ENCODE assay signal across 18 mouse cellular contexts in genomic region chr16:79240191-79240590, GRCm38 (mm10).
A peak's percentile ranks its signal among the peaks of the same experiment; 100 is the strongest.
DNase-seq lines count a peak whose midpoint lies in the region; ATAC-seq and TF ChIP-seq lines count a peak whose summit lies in the region.
"Had no signal": no experiment of that assay in that cellular context is flagged by ENCODE, and none has a peak within 500 bp of the region (broad histone marks: within the 10 kb centered on the region; RNA-seq: fewer than 3 reads in every experiment).

No protein-coding gene starts in this region.

- no peak for TF ChIP-seq POLR2A in brain, embryonic 14.5 days (IDR thresholded peaks at IDR 0.05; ENCODE audit: borderline replicate concordance, extremely low read depth, insufficient read depth, insufficient read length, poor library complexity, severe bottlenecking)

- no peak for TF ChIP-seq CTCF in brain, embryonic 14.5 days (IDR thresholded peaks at IDR 0.05; ENCODE audit: borderline replicate concordance, extremely low read depth, insufficient read depth, insufficient read length)

- H3K4me1 ChIP-seq in neural tube, embryonic 13.5 days (replicated peaks), result no peaks in the 10 kb centered on the region
- H3K4me1 ChIP-seq in neural tube, embryonic 15.5 days, result no peaks in the 10 kb centered on the region
- H3K4me1 ChIP-seq in midbrain, embryonic 11.5 days (ENCODE audit: control insufficient read depth, insufficient read depth, low read length), result no peaks in the 10 kb centered on the region
- H3K4me1 ChIP-seq: embryonic facial prominence, embryonic 10.5 days; embryonic facial prominence, embryonic 12.5 days; forebrain, embryonic 15.5 days had no signal

- no peaks in the 10 kb centered on the region for H3K36me3 ChIP-seq in neural tube, embryonic 13.5 days
- no peaks in the 10 kb centered on the region for H3K36me3 ChIP-seq in neural tube, embryonic 15.5 days
- no peaks in the 10 kb centered on the region for H3K36me3 ChIP-seq in midbrain, embryonic 11.5 days (ENCODE audit: control insufficient read depth, insufficient read depth, low read length)
- H3K36me3 ChIP-seq: embryonic facial prominence, embryonic 10.5 days; embryonic facial prominence, embryonic 12.5 days; forebrain, embryonic 15.5 days had no signal

- ATAC-seq in neural tube, embryonic 13.5 days (ENCODE audit: low read depth), result 0 out of 2 replicates have a peak, but pooled peaks have one; percentile 53
- no peak for ATAC-seq in neural tube, embryonic 15.5 days (ENCODE audit: low FRiP score)
- no peak for ATAC-seq in midbrain, embryonic 11.5 days (ENCODE audit: low FRiP score)

- no peak overlapping the region for H3K4me3 ChIP-seq in neural tube, embryonic 13.5 days
- H3K4me3 ChIP-seq in neural tube, embryonic 15.5 days (replicated peaks), result no peak overlapping the region
- H3K4me3 ChIP-seq in midbrain, embryonic 11.5 days (ENCODE audit: low read depth, low read length), result no peak overlapping the region
- H3K4me3 ChIP-seq: embryonic facial prominence, embryonic 10.5 days; embryonic facial prominence, embryonic 12.5 days; forebrain, embryonic 15.5 days had no signal

- H3K27me3 ChIP-seq in neural tube, embryonic 13.5 days, result no peaks in the 10 kb centered on the region
- H3K27me3 ChIP-seq in neural tube, embryonic 15.5 days (replicated peaks), result no peaks in the 10 kb centered on the region
- H3K27me3 ChIP-seq in midbrain, embryonic 11.5 days (ENCODE audit: control insufficient read depth, insufficient read depth, low read length), result no peaks in the 10 kb centered on the region
- H3K27me3 ChIP-seq: embryonic facial prominence, embryonic 12.5 days; forebrain, embryonic 15.5 days had no signal

- H3K9ac ChIP-seq in neural tube, embryonic 13.5 days, result no peak overlapping the region
- no peak overlapping the region for H3K9ac ChIP-seq in neural tube, embryonic 15.5 days (replicated peaks)
- no peak overlapping the region for H3K9ac ChIP-seq in midbrain, embryonic 11.5 days (ENCODE audit: low read length)
- H3K9ac ChIP-seq: embryonic facial prominence, embryonic 12.5 days; forebrain, embryonic 15.5 days; forebrain, postnatal 0 days had no signal

- H3K27ac ChIP-seq in neural tube, embryonic 13.5 days (replicated peaks), result no peak overlapping the region
- no peak overlapping the region for H3K27ac ChIP-seq in neural tube, embryonic 15.5 days (replicated peaks)
- no peak overlapping the region for H3K27ac ChIP-seq in midbrain, embryonic 11.5 days (ENCODE audit: low read depth, low read length)
- H3K27ac ChIP-seq: embryonic facial prominence, embryonic 10.5 days; embryonic facial prominence, embryonic 12.5 days; forebrain, embryonic 15.5 days had no signal

- peak; percentile 10 for DNase-seq in brain, embryonic 14.5 days (ENCODE audit: low read depth)
- peak; percentile 6 for DNase-seq in retina, embryonic 14.5 days (ENCODE audit: low spot score)
- DNase-seq in layer of hippocampus, postnatal 14 days (ENCODE audit: low spot score in 2 of 2), result no peak
- DNase-seq in midbrain, embryonic 11.5 days (ENCODE audit: low spot score, missing footprints), result no peak
- DNase-seq: adrenal gland, adult 2 months; adrenal gland, postnatal 10 days; adrenal gland, postnatal 25 days; cerebellum, adult 11-12 months; cerebellum, adult 2 months; cerebellum, adult 9-10 months; cerebellum, postnatal 10 days; cerebellum, postnatal 25 days; forebrain, postnatal 0 days had no signal

- no peaks in the 10 kb centered on the region for H3K9me3 ChIP-seq in neural tube, embryonic 13.5 days
- H3K9me3 ChIP-seq in neural tube, embryonic 15.5 days (replicated peaks), result no peaks in the 10 kb centered on the region
- no peaks in the 10 kb centered on the region for H3K9me3 ChIP-seq in midbrain, embryonic 11.5 days (ENCODE audit: control insufficient read depth, low read length)
- H3K9me3 ChIP-seq: embryonic facial prominence, embryonic 10.5 days; embryonic facial prominence, embryonic 12.5 days; forebrain, embryonic 15.5 days had no signal

- 51% methylated on average over 2 of the region's 2 CpGs for WGBS in neural tube, embryonic 13.5 days
- 39% methylated on average over 2 of the region's 2 CpGs for WGBS in neural tube, embryonic 15.5 days
- WGBS in midbrain, embryonic 11.5 days, result 95% methylated on average over 2 of the region's 2 CpGs

- no peak overlapping the region for H3K4me2 ChIP-seq in neural tube, embryonic 13.5 days
- H3K4me2 ChIP-seq in neural tube, embryonic 15.5 days, result no peak overlapping the region
- no peak overlapping the region for H3K4me2 ChIP-seq in midbrain, embryonic 11.5 days
- H3K4me2 ChIP-seq: embryonic facial prominence, embryonic 12.5 days; forebrain, embryonic 15.5 days had no signal

Comparison
In these comparisons a context has a peak if more than half of its experiments do, and no peak if none do; other contexts are left out.
1. DNase-seq: peak in brain, embryonic 14.5 days (single experiment) and retina, embryonic 14.5 days (single experiment); none in layer of hippocampus, postnatal 14 days (0 of 2) and midbrain, embryonic 11.5 days (single experiment).